Mouse (Mus musculus): ENCODE measurements around the gene Tex22. TPM values are rescaled to one million over a fixed set of nuclear protein-coding genes. Genes with fewer than 3 reads are reported as not detected.
A peak's percentile ranks its signal among the peaks of the same experiment; 100 is the strongest.

Tex22 gene
- polyA plus RNA-seq, 1 experiment from 2014 or later: not detected

- Histone ChIP-seq H3K27me3 (peaks cover 2% of the 10 kb centered on the region; the same call in 1 of the 2 replicates), H3K4me2 (no peak overlapping the region), H3K9me3 (replicated peaks) (no peaks in the 10 kb centered on the region), H3K4me1 (replicated peaks) (no peaks in the 10 kb centered on the region), H3K36me3 (no peaks in the 10 kb centered on the region), H3K27ac (no peak overlapping the region), H3K4me3 (no peak overlapping the region), H3K9ac (no peak overlapping the region)
- ATAC-seq (replicated peaks; ENCODE audit: insufficient number of reproducible peaks, insufficient read depth, low FRiP score, low read depth): no peak
- 50% methylated on average over 4 of the region's 4 CpGs for WGBS
Observed at GRCm38 (mm10) chr12:113088026-113088425, 13.7 kb downstream of the Tex22 start.

GRCm38 (mm10) chr12:113089107-113089506 is 14.8 kb downstream of the Tex22 start:
- WGBS: 80% methylated on average over 6 of the region's 6 CpGs
- H3K27ac ChIP-seq: no peak overlapping the region
- no peaks in the 10 kb centered on the region for H3K4me1 ChIP-seq (replicated peaks)
- no peaks in the 10 kb centered on the region for H3K9me3 ChIP-seq (replicated peaks)
- H3K27me3 ChIP-seq: peaks cover 2% of the 10 kb centered on the region; the same call in 1 of the 2 replicates
- no peak overlapping the region for H3K4me2 ChIP-seq
- H3K36me3 ChIP-seq: no peaks in the 10 kb centered on the region
- no peak overlapping the region for H3K4me3 ChIP-seq
- no peak for ATAC-seq (replicated peaks; ENCODE audit: insufficient number of reproducible peaks, insufficient read depth, low FRiP score, low read depth)
- H3K9ac ChIP-seq: no peak overlapping the region

- no peak overlapping the region for H3K4me2 ChIP-seq
- no peak; the same call in 1 of the 2 replicates for ATAC-seq (replicated peaks; ENCODE audit: insufficient number of reproducible peaks, insufficient read depth, low FRiP score, low read depth)
- H3K4me3 ChIP-seq: no peak overlapping the region
Observed at GRCm38 (mm10) chr12:113090053-113090452, 15.8 kb downstream of the Tex22 start.

GRCm38 (mm10) chr12:113097040-113097439 is 22.7 kb downstream of the Tex22 start:
- no peak for ATAC-seq (replicated peaks; ENCODE audit: insufficient number of reproducible peaks, insufficient read depth, low FRiP score, low read depth)
- Histone ChIP-seq H3K27ac (no peak overlapping the region), H3K4me3 (peak overlapping the region; percentile 99; the same call in 1 of the 2 replicates), H3K4me1 (replicated peaks) (peaks cover 41% of the 10 kb centered on the region), H3K9ac (peak overlapping the region; percentile 98), H3K36me3 (no peaks in the 10 kb centered on the region), H3K27me3 (0 out of 2 replicates have a peak, but pooled peaks cover 3% of the 10 kb centered on the region), H3K9me3 (replicated peaks) (no peaks in the 10 kb centered on the region), H3K4me2 (peak overlapping the region; percentile 97)
- WGBS: 81% methylated on average over 5 of the region's 5 CpGs

More at GRCm38 (mm10) chr12:113090053-113090452, 15.8 kb downstream of the Tex22 start:
- Histone ChIP-seq H3K27me3 (0 out of 2 replicates have a peak, but pooled peaks cover 2% of the 10 kb centered on the region), H3K9ac (no peak overlapping the region), H3K27ac (no peak overlapping the region), H3K4me1 (replicated peaks) (no peaks in the 10 kb centered on the region), H3K36me3 (no peaks in the 10 kb centered on the region), H3K9me3 (replicated peaks) (no peaks in the 10 kb centered on the region)
- WGBS: 80% methylated on average over 17 of the region's 17 CpGs

GRCm38 (mm10) chr12:113097749-113098281 is 23.5 kb downstream of the Tex22 start, which contains the start of gene Mta1:
Mta1 (plus strand) TSS chr12:113098278.
- peak within 1 kb of the TSS; percentile 99 for H3K4me3 ChIP-seq
- 0 out of 2 replicates have a peak, but pooled peaks cover 3% of the 10 kb centered on the region for H3K27me3 ChIP-seq
- no peaks in the 10 kb centered on the region for H3K9me3 ChIP-seq (replicated peaks)
- 6% methylated on average over 16 of the region's 53 CpGs for WGBS
- H3K4me1 ChIP-seq (replicated peaks): peaks cover 49% of the 10 kb centered on the region
- H3K9ac ChIP-seq: peak within 1 kb of the TSS; percentile 98
- no peaks in the 10 kb centered on the region for H3K36me3 ChIP-seq
- peak within 1 kb of the TSS; percentile 97 for H3K4me2 ChIP-seq
- peak; percentile 61; the same call in 1 of the 2 replicates for ATAC-seq (replicated peaks; ENCODE audit: insufficient number of reproducible peaks, insufficient read depth, low FRiP score, low read depth)
- peak within 1 kb of the TSS; percentile 79 for H3K27ac ChIP-seq

- Histone ChIP-seq H3K27ac (peak overlapping the region; percentile 79), H3K4me1 (replicated peaks) (peaks cover 56% of the 10 kb centered on the region), H3K9ac (peak overlapping the region; percentile 98), H3K27me3 (0 out of 2 replicates have a peak, but pooled peaks cover 3% of the 10 kb centered on the region), H3K4me3 (peak overlapping the region; percentile 99), H3K36me3 (no peaks in the 10 kb centered on the region), H3K4me2 (peak overlapping the region; percentile 97), H3K9me3 (replicated peaks) (no peaks in the 10 kb centered on the region)
- 1% methylated on average over 32 of the region's 60 CpGs for WGBS
- peak; percentile 4; the same call in 1 of the 2 replicates for ATAC-seq (replicated peaks; ENCODE audit: insufficient number of reproducible peaks, insufficient read depth, low FRiP score, low read depth)
Observed at GRCm38 (mm10) chr12:113098530-113099151, 24.3 kb downstream of the Tex22 start.

GRCm38 (mm10) chr12:113099470-113100237 is 25.4 kb downstream of the Tex22 start:
- peaks cover 63% of the 10 kb centered on the region for H3K4me1 ChIP-seq (replicated peaks)
- 0 out of 2 replicates have a peak, but pooled peaks cover 3% of the 10 kb centered on the region for H3K27me3 ChIP-seq
- 26% methylated on average over 6 of the region's 6 CpGs for WGBS
- ATAC-seq (replicated peaks; ENCODE audit: insufficient number of reproducible peaks, insufficient read depth, low FRiP score, low read depth): no peak
- peak overlapping the region; percentile 97 for H3K4me2 ChIP-seq
- H3K27ac ChIP-seq: peak overlapping the region; percentile 25; the same call in 1 of the 2 replicates
- H3K9me3 ChIP-seq (replicated peaks): no peaks in the 10 kb centered on the region
- H3K4me3 ChIP-seq: peak overlapping the region; percentile 99
- peak overlapping the region; percentile 98 for H3K9ac ChIP-seq
- no peaks in the 10 kb centered on the region for H3K36me3 ChIP-seq

GRCm38 (mm10) chr12:113100448-113101076 is 26.3 kb downstream of the Tex22 start:
- Histone ChIP-seq H3K27ac (peak overlapping the region; percentile 25), H3K4me2 (peak overlapping the region; percentile 13), H3K9ac (no peak overlapping the region; the same call in none of the 2 replicates)

GRCm38 (mm10) chr12:113101251-113101960 is 27.1 kb downstream of the Tex22 start:
- peak overlapping the region; percentile 11; the same call in 1 of the 2 replicates for H3K4me2 ChIP-seq
- no peak for ATAC-seq (replicated peaks; ENCODE audit: insufficient number of reproducible peaks, insufficient read depth, low FRiP score, low read depth)
- no peak overlapping the region for H3K4me3 ChIP-seq
- WGBS: 83% methylated on average over 9 of the region's 9 CpGs
- H3K27ac ChIP-seq: peak overlapping the region; percentile 25; the same call in 1 of the 2 replicates
- H3K36me3 ChIP-seq: no peaks in the 10 kb centered on the region
- H3K9ac ChIP-seq: no peak overlapping the region
- no peaks in the 10 kb centered on the region for H3K9me3 ChIP-seq (replicated peaks)
- no peaks in the 10 kb centered on the region for H3K27me3 ChIP-seq
- peaks cover 65% of the 10 kb centered on the region for H3K4me1 ChIP-seq (replicated peaks)

More at GRCm38 (mm10) chr12:113100448-113101076, 26.3 kb downstream of the Tex22 start:
- H3K4me3 ChIP-seq: no peak overlapping the region; the same call in 1 of the 2 replicates
- 0 out of 2 replicates have a peak, but pooled peaks cover 3% of the 10 kb centered on the region for H3K27me3 ChIP-seq
- H3K9me3 ChIP-seq (replicated peaks): no peaks in the 10 kb centered on the region
- no peaks in the 10 kb centered on the region for H3K36me3 ChIP-seq
- ATAC-seq (replicated peaks; ENCODE audit: insufficient number of reproducible peaks, insufficient read depth, low FRiP score, low read depth): no peak
- H3K4me1 ChIP-seq (replicated peaks): peaks cover 63% of the 10 kb centered on the region
- 60% methylated on average over 5 of the region's 5 CpGs for WGBS

- peaks cover 69% of the 10 kb centered on the region for H3K4me1 ChIP-seq (replicated peaks)
- no peaks in the 10 kb centered on the region for H3K9me3 ChIP-seq (replicated peaks)
- no peak overlapping the region for H3K4me3 ChIP-seq
- 60% methylated on average over 6 of the region's 6 CpGs for WGBS
- H3K9ac ChIP-seq: no peak overlapping the region
- H3K27ac ChIP-seq: no peak overlapping the region
- H3K4me2 ChIP-seq: no peak overlapping the region
- H3K27me3 ChIP-seq: no peaks in the 10 kb centered on the region
- ATAC-seq (replicated peaks; ENCODE audit: insufficient number of reproducible peaks, insufficient read depth, low FRiP score, low read depth): no peak
- no peaks in the 10 kb centered on the region for H3K36me3 ChIP-seq
Observed at GRCm38 (mm10) chr12:113102461-113102860, 28.2 kb downstream of the Tex22 start.

All from heart, embryonic 15.5 days (tissue).